Mouse (Mus musculus) gastrocnemius, postnatal 14 days (tissue): ENCODE data around the gene Pbld1. TPM values are rescaled to one million over a fixed set of nuclear protein-coding genes. Genes with fewer than 3 reads are reported as not detected.

Source experiments
- DNase-seq: peaks from one replicate; pipeline ENCODE4 v3.0.0; 2021; ENCODE audit warnings: mixed read lengths
- intact Hi-C: fragments of 180-260 bp; cut with DNase I; formaldehyde crosslinking; loops from one replicate; pipeline ENCODE4 v1.15.1; 2025; ENCODE audit warnings: low total_unique reads
- total RNA-seq, 2 experiments: library from RNA; stranded (reverse); gene quantifications; 2 replicates each; pipeline ENCODE4 v1.2.3; 2021

Pbld1 gene
- total RNA-seq, 2 experiments from 2014 or later = 0.45 to 0.47 TPM

GRCm38 (mm10) chr10:63126116-63126515 lies 66.2 kb downstream of the Pbld1 start:
- intact Hi-C loops = no loop called here
- no peak for DNase-seq

GRCm38 (mm10) chr10:63127156-63127555 lies 67.2 kb downstream of the Pbld1 start:
- intact Hi-C loops = no loop called here
- no peak for DNase-seq

Other genes with a start within 250 kb of the Pbld1 start
- 10 to 100 TPM in 1 of 2 experiments, 1 to 10 TPM in 1; 7.4 to 11.4 TPM for gene Tet1, start 151.2 kb upstream of the Pbld1 start, total RNA-seq
- 10 to 100 TPM; 18.5 to 19.8 TPM for gene Slc25a16, start 139.5 kb upstream of the Pbld1 start, total RNA-seq
- 1 to 10 TPM in 1 of 2 experiments, under 1 TPM in 1; 0.94 to 1.4 TPM for gene Dna2, start 113.1 kb upstream of the Pbld1 start, total RNA-seq
- gene Rufy2, start 79.9 kb upstream of the Pbld1 start, total RNA-seq = 1 to 10 TPM; 7.4 to 8.4 TPM
- gene Hnrnph3, start 35.9 kb upstream of the Pbld1 start, total RNA-seq = 10 to 100 TPM; 12.6 to 14.4 TPM
- gene Pbld2, start 35.8 kb upstream of the Pbld1 start, total RNA-seq = 1 to 10 TPM; 1.8 to 2.0 TPM
- gene Atoh7, start 39.5 kb downstream of the Pbld1 start, total RNA-seq = 1 to 10 TPM in 1 of 2 experiments, under 1 TPM in 1; 0.41 to 1.1 TPM
- gene Mypn, start 143.8 kb downstream of the Pbld1 start, total RNA-seq = 100 to 1,000 TPM; 240 to 247 TPM
- 10 to 100 TPM; 18.1 to 20.6 TPM for gene Herc4, start 183.6 kb downstream of the Pbld1 start, total RNA-seq